Mouse (Mus musculus): ENCODE data around the gene Fubp3.
A peak's percentile ranks its signal among the peaks of the same experiment; 100 is the strongest.

Gene Fubp3

DNA sequence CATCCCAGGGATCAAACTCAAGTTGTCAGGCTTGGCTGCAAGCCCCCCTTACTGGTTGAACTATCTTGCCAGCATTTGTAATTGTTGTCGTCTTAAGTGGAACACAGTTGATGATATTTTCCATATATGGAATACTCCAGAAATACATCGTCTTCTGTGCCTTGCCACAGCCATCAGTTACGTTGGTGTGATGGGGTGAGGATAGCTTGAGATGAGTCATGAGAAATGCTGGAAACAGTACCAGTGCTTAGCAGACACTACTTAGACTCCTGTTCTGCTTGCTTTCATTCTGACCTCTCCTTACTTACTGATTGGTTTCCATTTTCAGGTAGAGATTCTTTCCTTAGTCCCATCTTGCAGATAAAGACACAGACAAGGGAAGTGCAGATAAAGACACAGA lies 61.1 kb downstream of the Fubp3 start:
- DNase-seq = no peak

DNA sequence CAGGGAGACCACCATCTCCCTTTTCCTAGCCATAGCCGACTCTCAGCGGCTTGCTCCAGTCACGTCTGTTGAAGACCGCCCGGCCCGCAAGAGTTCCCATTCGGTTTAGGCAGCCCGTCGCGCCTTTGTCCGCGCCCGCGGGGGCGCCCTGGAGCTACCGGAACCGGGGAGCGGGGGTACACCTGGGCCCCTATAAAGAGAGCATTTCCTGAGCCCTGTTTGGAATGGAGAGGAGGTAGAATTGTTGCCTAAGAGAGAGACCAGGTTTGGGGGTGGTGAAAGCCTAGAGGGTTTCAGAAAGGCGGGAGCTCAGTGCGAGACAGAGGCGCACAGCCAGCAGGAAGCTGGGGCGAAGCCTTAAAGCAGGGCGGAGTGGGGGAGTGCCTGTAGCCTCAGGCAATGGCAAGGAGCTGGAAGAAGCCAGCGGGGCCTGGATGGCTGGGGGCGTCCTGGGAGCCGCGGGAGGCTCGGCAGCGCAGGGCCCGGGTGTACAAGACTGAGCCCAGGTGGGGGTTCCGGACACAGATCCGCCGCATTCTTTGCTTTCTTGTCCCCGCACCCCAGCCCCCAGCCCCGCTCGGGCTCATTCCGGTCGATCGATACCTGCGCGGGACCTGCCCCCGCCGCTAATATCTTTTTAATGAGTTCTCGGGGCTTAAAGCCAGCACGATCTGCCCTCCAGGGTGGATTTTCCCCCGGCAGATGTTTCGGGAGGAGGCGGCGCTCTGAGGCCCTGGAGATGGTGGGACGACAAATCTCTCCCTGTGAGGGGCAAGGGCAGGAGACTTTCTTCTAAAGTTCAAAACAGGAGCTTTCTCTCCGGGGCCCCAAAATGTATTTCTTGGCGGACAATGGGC lies 63.1 kb downstream of the Fubp3 start:
- DNase-seq = no peak

DNA sequence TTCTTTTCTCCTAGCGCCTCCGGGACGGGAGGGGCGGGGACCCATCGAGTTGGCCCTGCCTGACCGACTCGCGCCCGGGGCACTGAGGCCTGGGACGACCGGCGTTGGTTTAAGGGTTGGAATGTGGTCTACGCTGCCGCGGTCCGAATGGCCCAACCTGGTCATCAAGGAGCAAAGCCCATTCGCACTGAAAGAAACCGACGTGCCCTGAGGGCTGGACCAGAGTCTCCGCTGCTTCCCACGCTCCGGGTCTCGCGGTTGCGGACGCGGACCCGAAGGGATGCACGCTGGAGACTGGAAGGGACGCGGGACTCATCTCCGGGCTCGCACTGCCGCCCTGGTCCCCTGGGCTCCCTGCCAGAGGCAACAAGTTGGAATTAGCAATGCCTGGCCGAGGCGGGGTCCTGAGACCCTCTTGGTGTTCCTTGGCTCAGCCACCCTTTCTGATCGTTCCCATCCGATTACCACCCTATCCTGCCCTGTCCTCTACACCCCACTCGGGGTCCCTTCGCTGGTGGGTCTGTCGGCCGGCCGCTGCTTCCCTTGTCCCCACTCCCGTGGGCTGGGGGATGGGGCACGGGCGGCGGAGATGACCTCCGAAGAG lies 63.8 kb downstream of the Fubp3 start:
- DNase-seq = no peak

DNA sequence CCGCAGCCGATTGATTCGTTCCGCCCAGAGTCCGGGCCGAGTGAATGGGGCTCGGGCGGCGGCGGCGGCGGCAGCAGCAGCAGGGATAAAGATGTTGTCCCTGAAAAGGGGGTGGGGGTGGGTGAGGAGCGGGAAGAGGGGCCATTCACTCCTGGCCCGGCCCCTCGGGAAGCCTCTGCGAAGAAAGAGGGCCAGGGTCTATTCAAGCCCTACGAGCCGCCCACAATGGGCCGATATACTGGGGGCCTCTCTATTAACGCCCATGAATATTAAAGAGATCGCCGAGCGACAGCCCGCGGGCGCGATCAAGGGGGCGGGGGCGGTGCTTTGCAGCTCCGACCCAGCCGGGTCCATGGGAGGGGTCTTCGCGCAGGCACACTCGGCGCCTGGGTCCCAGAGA lies 64.3 kb downstream of the Fubp3 start:
- no peak for DNase-seq

DNA sequence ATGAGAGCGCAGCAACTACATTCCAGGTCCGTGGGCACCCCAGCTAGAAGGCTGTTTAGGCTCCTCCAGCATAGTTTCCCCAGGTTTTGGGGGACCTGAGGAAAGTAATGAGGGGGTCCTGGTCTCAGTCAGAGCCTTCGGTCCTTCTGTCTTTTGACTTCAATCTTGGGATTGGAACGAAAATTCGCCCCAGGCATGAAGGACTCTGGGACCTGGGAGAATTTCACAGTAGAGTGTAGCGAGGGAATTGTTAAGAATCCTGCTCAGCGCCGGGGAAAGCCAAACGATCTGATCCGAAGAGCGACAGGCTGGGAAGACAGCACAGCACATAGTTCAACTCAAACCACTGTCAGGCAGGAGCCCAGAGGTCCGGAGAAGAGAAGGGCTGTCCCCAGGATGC lies 64.9 kb downstream of the Fubp3 start:
- DNase-seq = no peak

DNA sequence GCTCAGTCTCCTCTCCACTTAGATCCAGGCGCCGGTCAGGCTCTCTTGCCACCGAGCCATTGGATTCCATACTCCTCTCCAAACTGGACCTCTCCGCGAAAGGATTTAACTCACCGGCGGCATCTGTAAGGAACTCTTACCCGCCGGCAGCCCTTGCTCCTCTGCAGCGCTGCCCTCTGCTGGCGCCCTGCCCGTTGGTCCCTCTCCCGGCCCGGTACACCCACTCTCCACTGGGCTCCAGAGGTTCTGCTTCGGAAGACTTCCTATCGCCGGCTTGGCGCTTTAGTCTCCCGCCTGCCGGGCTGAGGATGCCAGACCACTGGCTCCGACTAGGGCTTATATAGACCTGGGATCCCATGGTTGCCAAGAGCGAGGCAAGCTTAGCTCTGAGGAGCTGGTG lies 65.4 kb downstream of the Fubp3 start:
- no peak for DNase-seq

DNA sequence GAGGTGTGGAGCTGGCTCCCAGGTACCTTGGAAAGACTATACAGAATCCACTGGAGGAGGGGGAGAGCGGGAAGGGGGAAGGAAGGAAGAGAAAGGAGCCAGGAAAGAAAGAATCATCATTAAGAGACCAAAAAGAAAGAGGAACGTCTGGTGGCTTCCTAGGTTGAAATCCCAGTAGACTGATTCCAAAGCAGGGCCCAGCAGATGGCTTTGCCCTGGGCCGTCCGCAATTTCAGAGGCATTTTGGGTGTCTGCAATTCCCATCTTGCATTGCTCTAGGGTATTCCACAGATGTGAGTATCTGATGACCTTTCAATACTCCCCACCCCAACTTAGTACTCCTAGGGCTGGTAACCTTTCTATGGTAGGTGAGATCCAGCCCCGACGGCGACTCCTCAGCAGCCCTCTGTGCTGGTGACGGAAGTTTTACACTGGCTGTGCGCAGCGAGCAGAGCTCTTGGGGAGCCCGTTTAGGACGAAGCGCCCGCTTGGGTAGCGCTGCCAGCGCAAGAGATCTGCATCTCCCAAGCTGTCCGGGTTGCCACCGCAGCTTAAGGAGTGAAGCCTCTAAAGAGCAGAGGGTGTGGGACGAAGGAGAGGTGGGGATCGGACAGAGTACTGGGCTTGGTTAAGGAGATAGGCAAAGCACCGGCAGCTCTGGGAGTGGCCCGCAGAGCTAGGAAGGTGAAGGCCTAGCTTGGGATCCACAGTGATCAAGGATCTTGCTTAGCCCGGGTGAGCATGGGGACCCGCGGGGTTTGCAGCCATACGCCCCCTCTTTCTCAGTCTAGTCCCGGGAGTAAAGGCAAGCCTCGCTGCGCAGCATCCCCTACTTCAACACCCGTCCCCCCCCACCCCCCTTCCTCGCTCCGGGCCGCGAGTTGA lies 66.4 kb downstream of the Fubp3 start:
- no peak for DNase-seq

DNA sequence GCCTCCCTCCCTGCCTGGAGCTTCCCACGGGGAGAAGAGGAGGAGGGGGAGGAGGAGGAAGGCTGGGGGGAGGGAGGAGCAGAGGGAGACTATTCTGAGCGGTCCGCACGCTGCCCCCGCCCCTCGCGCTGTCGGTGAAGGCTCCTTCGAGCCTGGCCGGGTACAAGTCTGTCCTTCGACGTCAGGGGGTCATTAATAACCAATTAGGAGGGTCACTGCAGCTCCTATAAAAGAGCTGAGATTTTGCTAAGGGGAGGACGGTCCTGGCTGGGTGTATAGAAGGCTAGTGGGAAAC lies 67.0 kb downstream of the Fubp3 start:
- no peak for DNase-seq

DNA sequence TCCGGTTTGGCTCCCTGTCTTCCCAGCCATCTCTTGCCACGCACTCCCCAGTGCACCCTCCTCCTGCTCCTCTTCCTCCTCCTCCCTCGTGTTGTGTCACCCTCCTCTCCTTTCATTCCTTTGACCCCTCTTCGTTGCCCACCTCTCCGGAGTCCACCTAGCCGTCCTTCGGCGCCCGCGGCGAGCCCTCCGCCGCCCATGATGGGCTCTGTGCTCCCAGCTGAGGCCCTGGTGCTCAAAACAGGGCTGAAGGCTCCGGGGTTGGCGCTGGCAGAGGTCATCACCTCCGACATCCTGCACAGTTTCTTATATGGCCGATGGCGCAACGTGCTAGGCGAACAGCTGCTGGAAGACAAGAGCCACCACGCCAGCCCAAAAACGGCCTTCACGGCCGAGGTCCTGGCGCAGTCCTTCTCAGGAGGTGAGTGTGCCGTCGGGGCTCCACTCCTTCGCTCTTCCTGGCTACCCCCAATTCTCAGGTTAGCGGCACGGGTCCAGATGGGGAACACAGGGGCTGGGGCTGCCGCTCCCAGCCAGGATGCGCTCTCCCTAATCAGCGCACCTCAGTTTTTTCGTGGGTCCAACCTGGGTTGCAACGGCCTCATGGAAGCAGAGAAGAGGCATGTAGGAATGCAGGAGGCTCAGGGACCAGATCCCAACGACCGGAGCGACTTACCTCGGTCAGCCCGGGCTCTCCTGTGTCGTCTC lies 67.6 kb downstream of the Fubp3 start, which contains the start of gene Prdm12:
TSS of gene Prdm12 (plus strand) at position 137 of the 708 bp plus-strand sequence.
- DNase-seq = no peak

DNA sequence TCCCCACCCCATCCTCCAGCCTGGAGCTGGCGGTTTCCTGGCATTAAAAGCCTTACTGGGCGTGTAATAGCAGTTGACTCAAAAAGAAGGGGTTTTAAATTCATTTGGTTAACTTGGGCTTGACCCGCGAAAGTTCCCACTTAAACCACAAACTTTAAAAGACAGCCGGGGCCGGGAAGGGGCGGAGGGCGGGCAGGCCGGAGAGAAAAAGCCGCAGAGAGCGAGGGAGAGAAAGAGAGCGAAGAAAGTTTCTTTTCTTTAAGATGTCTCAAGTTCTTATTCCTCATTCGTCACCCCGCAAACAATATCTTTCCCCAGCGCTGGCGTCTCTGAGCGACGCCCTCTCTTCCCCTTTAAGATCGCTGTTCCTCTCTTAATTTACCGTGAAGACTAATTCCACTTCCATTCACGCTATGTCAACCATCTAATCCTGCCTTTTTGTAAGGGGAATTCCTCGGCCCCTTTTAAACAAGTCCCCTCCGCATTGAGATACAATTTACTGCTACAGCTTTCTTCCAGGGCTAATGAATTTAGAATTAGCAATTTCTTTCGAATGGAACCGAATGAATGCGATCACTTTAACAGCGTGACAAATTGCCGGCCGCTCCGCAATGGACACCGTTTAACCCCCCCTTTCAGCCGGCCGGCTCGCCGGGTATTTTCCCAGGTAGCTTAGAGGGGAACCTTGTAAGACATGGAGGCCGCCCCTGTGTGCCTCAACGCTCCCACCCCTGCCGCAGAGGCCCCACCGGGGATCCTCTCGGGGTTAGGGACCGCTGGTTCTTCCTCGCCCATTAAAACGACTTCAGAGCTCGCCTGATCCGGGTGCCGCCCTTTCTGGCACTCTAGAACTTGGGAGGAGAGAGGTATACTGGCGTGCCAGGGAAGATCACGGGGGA lies 68.4 kb downstream of the Fubp3 start:
- DNase-seq = no peak

DNA sequence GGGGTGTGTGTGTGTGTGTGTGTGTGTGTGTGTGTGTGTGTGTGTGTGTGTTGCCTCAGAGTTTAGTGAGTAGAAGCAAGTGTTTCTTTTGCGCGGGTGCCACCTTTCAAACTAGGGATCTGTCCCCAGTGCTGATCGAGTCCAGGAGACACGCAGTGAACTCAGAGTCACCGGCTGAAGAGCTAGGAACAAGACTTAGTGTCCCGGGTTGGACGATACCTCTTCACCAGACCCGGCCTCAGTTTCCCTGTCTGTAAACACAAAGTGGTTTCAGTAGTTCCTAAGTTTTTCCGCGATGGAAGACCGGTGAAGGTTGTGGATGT lies 69.0 kb downstream of the Fubp3 start:
- DNase-seq = no peak

DNA sequence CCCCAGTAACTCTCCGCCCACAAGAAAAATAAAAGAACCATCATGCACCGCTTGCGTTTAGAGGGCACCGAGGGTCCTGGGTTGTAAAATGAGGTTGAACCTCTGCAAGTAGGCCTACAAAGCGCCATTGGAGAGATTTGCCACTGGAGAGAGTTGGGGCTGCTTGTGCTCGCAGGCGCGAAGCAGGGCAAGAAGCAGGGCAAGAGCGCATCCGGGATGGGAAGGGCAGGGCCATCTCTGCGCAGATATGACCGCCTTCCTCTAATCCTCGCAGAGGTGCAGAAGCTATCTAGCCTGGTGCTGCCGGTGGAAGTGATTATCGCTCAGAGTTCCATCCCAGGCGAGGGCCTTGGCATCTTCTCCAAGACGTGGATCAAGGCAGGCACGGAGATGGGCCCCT lies 69.5 kb downstream of the Fubp3 start:
- DNase-seq = no peak

DNA sequence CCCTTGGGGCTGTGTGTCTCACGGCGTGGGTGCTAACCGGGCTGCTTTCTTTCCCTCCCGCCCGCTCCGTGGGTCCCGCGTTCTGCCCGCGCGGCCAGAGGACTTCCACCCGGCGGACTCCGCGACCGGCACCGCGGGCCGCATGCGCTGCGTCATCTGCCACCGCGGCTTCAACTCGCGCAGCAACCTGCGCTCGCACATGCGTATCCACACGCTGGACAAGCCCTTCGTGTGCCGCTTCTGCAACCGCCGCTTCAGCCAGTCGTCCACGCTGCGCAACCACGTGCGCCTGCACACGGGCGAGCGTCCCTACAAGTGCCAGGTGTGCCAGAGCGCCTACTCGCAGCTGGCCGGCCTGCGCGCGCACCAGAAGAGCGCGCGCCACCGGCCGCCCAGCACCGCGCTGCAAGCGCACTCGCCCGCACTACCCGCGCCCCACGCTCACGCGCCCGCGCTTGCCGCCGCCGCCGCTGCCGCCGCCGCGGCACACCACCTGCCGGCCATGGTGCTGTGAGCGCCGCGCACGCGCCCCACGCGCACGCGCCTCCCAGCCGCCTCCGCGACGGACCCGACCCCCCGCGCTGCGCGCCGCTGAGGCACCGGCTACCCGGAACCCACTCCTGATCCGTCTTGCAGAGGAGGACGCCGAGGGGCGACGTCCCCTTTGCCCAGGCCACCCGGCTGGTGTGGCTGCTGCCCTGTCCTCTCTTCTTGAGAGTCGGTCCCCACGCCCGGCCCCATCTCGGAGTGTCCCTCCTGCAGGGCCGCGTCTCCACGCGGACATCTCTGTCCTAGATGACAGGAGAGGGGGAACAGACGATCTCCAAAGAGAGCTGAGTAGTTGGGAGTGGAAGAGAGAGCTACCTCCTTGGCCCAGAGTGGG lies 81.8 kb downstream of the Fubp3 start:
- peak; percentile 15 for DNase-seq

DNA sequence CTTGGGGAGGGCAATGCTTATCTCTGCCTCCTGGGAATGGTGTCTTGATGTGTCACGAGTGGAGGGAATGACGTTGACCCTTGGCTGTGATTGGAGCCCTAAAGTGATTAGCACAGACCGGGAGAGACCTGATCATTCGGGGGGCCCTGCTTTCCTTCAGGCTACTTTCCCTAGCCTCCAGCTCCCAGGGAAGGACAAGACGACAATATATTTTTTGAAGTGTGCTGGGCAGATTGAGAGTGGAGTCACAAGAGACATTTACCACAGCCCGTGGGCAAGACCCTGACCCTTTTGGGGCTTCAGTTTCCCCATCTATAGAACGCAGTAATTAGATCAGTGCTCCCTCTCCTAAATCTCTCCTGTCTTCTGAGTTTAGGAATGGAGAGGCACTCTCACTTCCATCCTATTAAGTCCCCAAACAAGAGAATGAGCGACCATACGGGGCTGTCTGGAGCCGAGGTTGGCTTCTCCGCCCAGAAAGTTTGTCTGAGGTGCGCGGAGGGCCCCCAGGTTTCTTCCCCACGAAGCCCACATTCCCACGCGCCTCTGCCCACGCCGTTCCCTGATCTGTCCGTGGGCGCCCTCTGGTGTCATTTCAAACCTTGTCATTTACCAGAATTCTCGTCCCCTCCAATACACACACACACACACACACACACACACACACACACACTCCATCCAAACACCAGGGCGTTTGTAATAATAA lies 82.6 kb downstream of the Fubp3 start:
- DNase-seq = peak; percentile 44

DNA sequence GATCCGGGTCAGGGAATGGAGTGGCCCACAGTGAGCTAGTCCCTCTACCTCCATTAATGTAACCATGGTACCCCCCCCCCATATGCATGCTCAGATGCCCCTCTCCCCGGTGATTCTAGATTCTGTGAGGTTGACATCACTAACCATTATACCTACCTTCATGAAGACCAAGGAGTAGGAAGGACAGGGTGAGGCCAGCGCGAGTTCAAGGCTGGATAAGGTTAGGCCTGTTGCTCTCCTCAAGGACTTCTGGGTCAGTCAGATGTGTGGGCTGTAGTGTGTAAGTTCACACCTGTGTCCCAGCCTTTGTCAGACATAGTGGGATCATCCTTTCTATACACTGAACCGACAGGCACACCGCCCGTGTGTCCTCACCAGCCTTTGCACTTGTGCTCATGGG lies 83.9 kb downstream of the Fubp3 start:
- DNase-seq = no peak

DNA sequence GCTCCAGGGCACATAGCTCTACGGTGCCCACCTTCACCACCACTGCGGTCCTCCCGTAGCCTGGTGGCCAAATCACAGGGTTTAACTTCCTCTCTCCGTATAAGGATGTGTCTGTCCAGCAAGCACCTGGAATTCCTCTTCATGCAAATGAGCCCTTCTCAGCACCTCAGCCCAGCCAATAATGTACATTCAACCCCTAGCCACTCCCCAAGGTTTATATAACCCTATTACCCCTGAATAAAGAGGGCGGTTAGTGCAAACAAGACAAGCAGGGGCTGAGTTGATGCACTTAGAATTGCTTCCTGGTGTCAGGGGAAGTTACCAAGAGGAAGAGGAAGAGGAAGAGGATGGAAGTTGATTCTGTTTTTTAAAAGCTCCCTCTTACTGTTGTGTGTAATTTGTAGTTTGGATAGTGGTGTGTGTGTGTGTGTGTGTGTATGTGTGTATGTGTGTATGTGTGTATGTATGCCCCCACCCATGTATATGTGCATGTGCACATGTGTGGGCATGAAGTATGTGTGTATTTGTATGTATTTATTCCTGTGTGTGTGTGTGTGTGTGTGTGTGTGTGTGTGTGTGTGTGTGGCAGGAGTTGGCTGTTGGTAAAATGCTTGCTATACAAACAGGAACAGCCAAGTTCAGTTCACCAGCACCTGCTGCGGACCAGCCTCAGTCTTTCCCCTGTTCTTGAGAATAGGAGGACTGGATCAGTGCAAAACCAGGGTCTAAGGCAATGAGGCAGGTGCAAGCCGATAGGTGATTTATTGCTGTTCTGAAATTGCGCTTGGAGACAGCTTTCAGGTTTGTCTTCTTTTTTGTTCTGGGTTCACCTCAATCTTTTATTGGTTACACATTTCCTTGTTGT lies 90.7 kb downstream of the Fubp3 start:
- DNase-seq = no peak

DNA sequence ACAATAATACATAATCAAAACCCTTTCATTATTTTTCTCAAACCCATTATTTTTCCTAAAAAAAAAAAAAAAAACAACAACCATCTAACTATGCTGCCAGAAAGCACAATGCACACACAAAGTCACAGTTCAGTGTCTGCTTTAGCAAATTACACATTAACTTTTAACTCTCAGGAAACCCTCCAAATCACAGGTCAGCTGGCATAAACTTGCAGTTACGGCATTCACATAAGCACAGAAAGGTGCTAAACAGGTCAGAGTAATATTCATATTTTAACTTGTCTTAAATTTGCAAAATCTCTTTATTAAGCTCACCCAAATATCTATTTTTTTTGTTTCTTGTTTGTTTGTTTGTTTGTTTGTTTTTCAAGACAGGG lies 91.3 kb downstream of the Fubp3 start:
- DNase-seq = no peak

Data from cerebellum, adult 11 months (tissue).